Mouse (Mus musculus): ENCODE results near the gene Lpcat1. TPM values are rescaled to one million over a fixed set of nuclear protein-coding genes. Genes with fewer than 3 reads are reported as not detected.

Lpcat1 gene
- polyA plus RNA-seq, 1 experiment from 2014 or later = 39.4 TPM

- Histone ChIP-seq H3K4me1 (ENCODE audit: control insufficient read depth, insufficient read depth, low read length) (no peaks in the 10 kb centered on the region), H3K9ac (ENCODE audit: low read depth, low read length) (no peak overlapping the region), H3K9me3 (ENCODE audit: control insufficient read depth, low read length) (no peaks in the 10 kb centered on the region), H3K27me3 (replicated peaks; ENCODE audit: control insufficient read depth, insufficient read depth, low read length) (no peaks in the 10 kb centered on the region), H3K27ac (replicated peaks; ENCODE audit: low read depth, low read length) (no peak overlapping the region), H3K4me3 (ENCODE audit: low read depth, low read length) (no peak overlapping the region), H3K4me2 (ENCODE audit: low read depth, low read length) (no peak overlapping the region), H3K36me3 (ENCODE audit: control insufficient read depth, insufficient read depth, low read length) (peaks cover 85% of the 10 kb centered on the region)
- ATAC-seq (ENCODE audit: low read depth) = no peak
- no peak for DNase-seq (ENCODE audit: low spot score)
- 91% methylated on average over 4 of the region's 4 CpGs for WGBS
Measured at GRCm38 (mm10) chr13:73493183-73493582, 26.2 kb downstream of the Lpcat1 start.

- Histone ChIP-seq H3K9ac (ENCODE audit: low read depth, low read length) (no peak overlapping the region), H3K4me1 (ENCODE audit: control insufficient read depth, insufficient read depth, low read length) (no peaks in the 10 kb centered on the region), H3K4me2 (ENCODE audit: low read depth, low read length) (no peak overlapping the region), H3K9me3 (ENCODE audit: control insufficient read depth, low read length) (no peaks in the 10 kb centered on the region), H3K27ac (replicated peaks; ENCODE audit: low read depth, low read length) (no peak overlapping the region), H3K27me3 (replicated peaks; ENCODE audit: control insufficient read depth, insufficient read depth, low read length) (no peaks in the 10 kb centered on the region), H3K36me3 (ENCODE audit: control insufficient read depth, insufficient read depth, low read length) (peaks cover 86% of the 10 kb centered on the region), H3K4me3 (ENCODE audit: low read depth, low read length) (no peak overlapping the region)
- DNase-seq (ENCODE audit: low spot score) = no peak
- ATAC-seq (ENCODE audit: low read depth) = no peak
- WGBS = 97% methylated on average over 9 of the region's 9 CpGs
Measured at GRCm38 (mm10) chr13:73494528-73494927, 27.5 kb downstream of the Lpcat1 start.

GRCm38 (mm10) chr13:73496137-73496536, 29.1 kb downstream of the Lpcat1 start:
- Histone ChIP-seq H3K36me3 (ENCODE audit: control insufficient read depth, insufficient read depth, low read length) (peaks cover 82% of the 10 kb centered on the region), H3K9ac (ENCODE audit: low read depth, low read length) (no peak overlapping the region), H3K4me1 (ENCODE audit: control insufficient read depth, insufficient read depth, low read length) (no peaks in the 10 kb centered on the region), H3K27me3 (replicated peaks; ENCODE audit: control insufficient read depth, insufficient read depth, low read length) (no peaks in the 10 kb centered on the region), H3K4me3 (ENCODE audit: low read depth, low read length) (no peak overlapping the region), H3K9me3 (ENCODE audit: control insufficient read depth, low read length) (no peaks in the 10 kb centered on the region), H3K27ac (replicated peaks; ENCODE audit: low read depth, low read length) (no peak overlapping the region), H3K4me2 (ENCODE audit: low read depth, low read length) (no peak overlapping the region)
- ATAC-seq (ENCODE audit: low read depth) = no peak
- WGBS = 81% methylated on average over 2 of the region's 2 CpGs
- DNase-seq (ENCODE audit: low spot score) = no peak

- no peak for DNase-seq (ENCODE audit: low spot score)
Measured at GRCm38 (mm10) chr13:73499893-73500604, 33.1 kb downstream of the Lpcat1 start.

GRCm38 (mm10) chr13:73502719-73503118, 35.7 kb downstream of the Lpcat1 start:
- H3K36me3 ChIP-seq (ENCODE audit: control insufficient read depth, insufficient read depth, low read length) = peaks cover 52% of the 10 kb centered on the region
- no peak overlapping the region for H3K9ac ChIP-seq (ENCODE audit: low read depth, low read length)
- no peak for ATAC-seq (ENCODE audit: low read depth)
- no peaks in the 10 kb centered on the region for H3K4me1 ChIP-seq (ENCODE audit: control insufficient read depth, insufficient read depth, low read length)
- H3K4me2 ChIP-seq (ENCODE audit: low read depth, low read length) = no peak overlapping the region
- no peak for DNase-seq (ENCODE audit: low spot score)
- no peaks in the 10 kb centered on the region for H3K9me3 ChIP-seq (ENCODE audit: control insufficient read depth, low read length)
- H3K27me3 ChIP-seq (replicated peaks; ENCODE audit: control insufficient read depth, insufficient read depth, low read length) = no peaks in the 10 kb centered on the region
- H3K4me3 ChIP-seq (ENCODE audit: low read depth, low read length) = no peak overlapping the region
- no peak overlapping the region for H3K27ac ChIP-seq (replicated peaks; ENCODE audit: low read depth, low read length)
- WGBS = 57% methylated on average over 2 of the region's 2 CpGs

More at GRCm38 (mm10) chr13:73499893-73500604, 33.1 kb downstream of the Lpcat1 start:
- H3K36me3 ChIP-seq (ENCODE audit: control insufficient read depth, insufficient read depth, low read length) = peaks cover 71% of the 10 kb centered on the region
- H3K9ac ChIP-seq (ENCODE audit: low read depth, low read length) = no peak overlapping the region
- H3K4me2 ChIP-seq (ENCODE audit: low read depth, low read length) = no peak overlapping the region
- no peak overlapping the region for H3K27ac ChIP-seq (replicated peaks; ENCODE audit: low read depth, low read length)
- no peak overlapping the region for H3K4me3 ChIP-seq (ENCODE audit: low read depth, low read length)
- H3K27me3 ChIP-seq (replicated peaks; ENCODE audit: control insufficient read depth, insufficient read depth, low read length) = no peaks in the 10 kb centered on the region
- 75% methylated on average over 6 of the region's 6 CpGs for WGBS
- H3K9me3 ChIP-seq (ENCODE audit: control insufficient read depth, low read length) = no peaks in the 10 kb centered on the region
- H3K4me1 ChIP-seq (ENCODE audit: control insufficient read depth, insufficient read depth, low read length) = no peaks in the 10 kb centered on the region
- no peak for ATAC-seq (ENCODE audit: low read depth)

GRCm38 (mm10) chr13:73505686-73506467, 38.9 kb downstream of the Lpcat1 start:
- no peak overlapping the region for H3K27ac ChIP-seq (replicated peaks; ENCODE audit: low read depth, low read length)
- H3K4me1 ChIP-seq (ENCODE audit: control insufficient read depth, insufficient read depth, low read length) = no peaks in the 10 kb centered on the region
- no peaks in the 10 kb centered on the region for H3K27me3 ChIP-seq (replicated peaks; ENCODE audit: control insufficient read depth, insufficient read depth, low read length)
- H3K36me3 ChIP-seq (ENCODE audit: control insufficient read depth, insufficient read depth, low read length) = peaks cover 38% of the 10 kb centered on the region
- H3K9me3 ChIP-seq (ENCODE audit: control insufficient read depth, low read length) = no peaks in the 10 kb centered on the region
- peak; percentile 75; the same call in 1 of the 2 replicates for ATAC-seq (ENCODE audit: low read depth)
- no peak overlapping the region for H3K9ac ChIP-seq (ENCODE audit: low read depth, low read length)
- DNase-seq (ENCODE audit: low spot score) = peak; percentile 69
- 57% methylated on average over 7 of the region's 7 CpGs for WGBS
- no peak overlapping the region for H3K4me3 ChIP-seq (ENCODE audit: low read depth, low read length)
- H3K4me2 ChIP-seq (ENCODE audit: low read depth, low read length) = no peak overlapping the region

GRCm38 (mm10) chr13:73508817-73509550, 42.0 kb downstream of the Lpcat1 start:
- 80% methylated on average over 8 of the region's 8 CpGs for WGBS
- no peak overlapping the region for H3K27ac ChIP-seq (replicated peaks; ENCODE audit: low read depth, low read length)
- H3K4me2 ChIP-seq (ENCODE audit: low read depth, low read length) = no peak overlapping the region
- DNase-seq (ENCODE audit: low spot score) (no peak), ATAC-seq (ENCODE audit: low read depth) (no peak)
- H3K27me3 ChIP-seq (replicated peaks; ENCODE audit: control insufficient read depth, insufficient read depth, low read length) = no peaks in the 10 kb centered on the region
- no peaks in the 10 kb centered on the region for H3K9me3 ChIP-seq (ENCODE audit: control insufficient read depth, low read length)
- H3K4me3 ChIP-seq (ENCODE audit: low read depth, low read length) = no peak overlapping the region
- H3K4me1 ChIP-seq (ENCODE audit: control insufficient read depth, insufficient read depth, low read length) = no peaks in the 10 kb centered on the region
- H3K9ac ChIP-seq (ENCODE audit: low read depth, low read length) = no peak overlapping the region
- peaks cover 46% of the 10 kb centered on the region for H3K36me3 ChIP-seq (ENCODE audit: control insufficient read depth, insufficient read depth, low read length)

- Histone ChIP-seq H3K4me1 (ENCODE audit: control insufficient read depth, insufficient read depth, low read length) (no peaks in the 10 kb centered on the region), H3K36me3 (ENCODE audit: control insufficient read depth, insufficient read depth, low read length) (peaks cover 54% of the 10 kb centered on the region), H3K4me2 (ENCODE audit: low read depth, low read length) (no peak overlapping the region), H3K9ac (ENCODE audit: low read depth, low read length) (no peak overlapping the region), H3K27ac (replicated peaks; ENCODE audit: low read depth, low read length) (no peak overlapping the region), H3K27me3 (replicated peaks; ENCODE audit: control insufficient read depth, insufficient read depth, low read length) (no peaks in the 10 kb centered on the region), H3K4me3 (ENCODE audit: low read depth, low read length) (no peak overlapping the region), H3K9me3 (ENCODE audit: control insufficient read depth, low read length) (no peaks in the 10 kb centered on the region)
- DNase-seq (ENCODE audit: low spot score) (no peak), ATAC-seq (ENCODE audit: low read depth) (no peak)
- 64% methylated on average over 6 of the region's 6 CpGs for WGBS
Measured at GRCm38 (mm10) chr13:73509869-73510268, 42.9 kb downstream of the Lpcat1 start.
